Mouse (Mus musculus): Measurements from ENCODE around the gene Cracr2b.
A peak's percentile ranks its signal among the peaks of the same experiment; 100 is the strongest.
"Not testable (repeated sequence)": the region's sequence is repeated elsewhere in the genome, so short reads cannot be mapped to it uniquely, and the experiment has no call there.

The Cracr2b gene

GRCm38 (mm10) chr7:141433517-141434400 lies 27.1 kb upstream of the Cracr2b start:
- DNase-seq (ENCODE audit: low spot score), result no peak

GRCm38 (mm10) chr7:141434464-141434863 lies 26.4 kb upstream of the Cracr2b start:
- DNase-seq (ENCODE audit: low spot score), result peak; percentile 76

GRCm38 (mm10) chr7:141435129-141435855 lies 25.6 kb upstream of the Cracr2b start:
- peak; percentile 70 for DNase-seq (ENCODE audit: low spot score)

- DNase-seq (ENCODE audit: low spot score), result no peak
Observed at GRCm38 (mm10) chr7:141435856-141436522, 24.9 kb upstream of the Cracr2b start.

- DNase-seq (ENCODE audit: low spot score), result no peak
Observed at GRCm38 (mm10) chr7:141436523-141436892, 24.4 kb upstream of the Cracr2b start.

- DNase-seq (ENCODE audit: low spot score), result peak; percentile 89
Observed at GRCm38 (mm10) chr7:141437178-141438120, 23.4 kb upstream of the Cracr2b start, which contains the start of gene Slc25a22. Gene Slc25a22, minus strand, starts transcription at chr7:141437892.

- no peak for DNase-seq (ENCODE audit: low spot score)
Observed at GRCm38 (mm10) chr7:141438201-141438968, 22.5 kb upstream of the Cracr2b start.

GRCm38 (mm10) chr7:141439140-141439679 lies 21.7 kb upstream of the Cracr2b start:
- no peak for DNase-seq (ENCODE audit: low spot score)

- DNase-seq (ENCODE audit: low spot score), result no peak
Observed at GRCm38 (mm10) chr7:141439811-141440210, 21.1 kb upstream of the Cracr2b start.

- DNase-seq (ENCODE audit: low spot score), result peak; percentile 71
Observed at GRCm38 (mm10) chr7:141440613-141441012, 20.3 kb upstream of the Cracr2b start.

- DNase-seq (ENCODE audit: low spot score), result no peak
Observed at GRCm38 (mm10) chr7:141441460-141441859, 19.4 kb upstream of the Cracr2b start.

- no peak for DNase-seq (ENCODE audit: low spot score)
Observed at GRCm38 (mm10) chr7:141442199-141442598, 18.7 kb upstream of the Cracr2b start.

GRCm38 (mm10) chr7:141443081-141443821 lies 17.6 kb upstream of the Cracr2b start:
- peak; percentile 77 for DNase-seq (ENCODE audit: low spot score)

- DNase-seq (ENCODE audit: low spot score), result peak; percentile 90
Observed at GRCm38 (mm10) chr7:141443828-141444237, 17.1 kb upstream of the Cracr2b start, which contains the start of gene Pidd1. Gene Pidd1, minus strand, starts transcription at chr7:141444025.

- not testable (repeated sequence) for DNase-seq (ENCODE audit: low spot score)
Observed at GRCm38 (mm10) chr7:141446374-141446773, 14.5 kb upstream of the Cracr2b start.

- DNase-seq (ENCODE audit: low spot score), result peak; percentile 97
Observed at GRCm38 (mm10) chr7:141447110-141447991, 13.5 kb upstream of the Cracr2b start, which contains the start of gene Rplp2. Gene Rplp2, plus strand, starts transcription at chr7:141447370.

- no peak for DNase-seq (ENCODE audit: low spot score)
Observed at GRCm38 (mm10) chr7:141451928-141452327, 9.0 kb upstream of the Cracr2b start.

- no peak for DNase-seq (ENCODE audit: low spot score)
Observed at GRCm38 (mm10) chr7:141453636-141454035, 7.3 kb upstream of the Cracr2b start.

Data from embryo, embryonic 10.5 days (tissue).